Mouse (Mus musculus) stomach, postnatal 0 days (tissue): ENCODE results near the gene Rpl9-ps1.

Experiments used
- CTCF ChIP-seq: IDR thresholded peaks from 2 replicates; pipeline ENCODE4 v1.5.1; 2016; ENCODE audit warnings: antibody characterized with exemption, low read depth, mild to moderate bottlenecking, moderate library complexity
- EP300 ChIP-seq: optimal IDR thresholded peaks from 2 replicates; pipeline ENCODE3; 2016; ENCODE audit warnings: antibody characterized with exemption

DNA sequence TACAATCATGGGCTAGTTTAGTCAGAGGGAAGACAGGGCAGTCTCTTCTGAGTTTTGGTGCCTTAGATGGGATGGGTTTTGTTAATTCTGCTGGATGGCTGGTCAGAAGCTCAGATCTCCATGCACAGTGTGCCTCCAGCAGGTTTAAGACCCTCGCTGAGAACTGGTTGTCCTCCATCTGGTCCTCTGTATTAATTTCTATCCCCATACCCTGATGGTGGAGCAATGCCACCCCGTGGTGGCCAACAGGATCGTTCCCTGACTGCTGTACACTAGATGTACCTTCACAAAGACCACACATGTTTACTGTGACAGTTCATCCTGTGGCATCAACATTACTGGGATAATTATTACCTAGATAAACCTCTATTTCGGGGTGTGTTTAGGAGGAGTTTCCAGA lies 12.7 kb downstream of the Rpl9-ps1 start:
- TF ChIP-seq EP300 (no peak), CTCF (peak; percentile 61)
